Mouse (Mus musculus) telencephalon, adult 2 months (tissue): ENCODE measurements around the gene Myl6b.

Experiments
- DNase-seq: peaks from one replicate; pipeline ENCODE4 v3.0.0-alpha.2; 2011; ENCODE audit warnings: low read depth, low spot score

The Myl6b gene

DNA sequence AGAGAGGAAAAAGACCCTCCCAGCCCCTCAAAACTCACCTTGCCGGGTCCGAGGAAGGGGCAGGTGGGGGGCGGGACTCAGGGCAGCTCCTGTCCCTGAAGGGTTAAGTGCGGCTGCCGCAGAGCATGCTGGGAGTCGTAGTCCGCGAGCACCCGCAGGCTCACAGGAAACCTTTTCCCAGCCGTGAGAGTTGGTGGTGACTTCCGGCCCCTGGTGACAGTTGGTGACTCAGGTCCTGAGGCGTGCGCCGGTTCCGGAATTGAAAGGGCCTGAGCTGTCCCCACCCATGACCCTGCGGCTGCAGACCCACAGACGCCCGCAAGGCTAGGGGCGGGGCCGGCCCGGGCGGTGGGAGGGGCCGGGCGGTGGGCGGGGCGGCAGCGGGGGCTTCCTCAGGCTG is at the start of gene Myl6b:
TSS of gene Myl6b (minus strand) at position 96 of the 400 bp plus-strand sequence.
- peak; percentile 97 for DNase-seq

DNA sequence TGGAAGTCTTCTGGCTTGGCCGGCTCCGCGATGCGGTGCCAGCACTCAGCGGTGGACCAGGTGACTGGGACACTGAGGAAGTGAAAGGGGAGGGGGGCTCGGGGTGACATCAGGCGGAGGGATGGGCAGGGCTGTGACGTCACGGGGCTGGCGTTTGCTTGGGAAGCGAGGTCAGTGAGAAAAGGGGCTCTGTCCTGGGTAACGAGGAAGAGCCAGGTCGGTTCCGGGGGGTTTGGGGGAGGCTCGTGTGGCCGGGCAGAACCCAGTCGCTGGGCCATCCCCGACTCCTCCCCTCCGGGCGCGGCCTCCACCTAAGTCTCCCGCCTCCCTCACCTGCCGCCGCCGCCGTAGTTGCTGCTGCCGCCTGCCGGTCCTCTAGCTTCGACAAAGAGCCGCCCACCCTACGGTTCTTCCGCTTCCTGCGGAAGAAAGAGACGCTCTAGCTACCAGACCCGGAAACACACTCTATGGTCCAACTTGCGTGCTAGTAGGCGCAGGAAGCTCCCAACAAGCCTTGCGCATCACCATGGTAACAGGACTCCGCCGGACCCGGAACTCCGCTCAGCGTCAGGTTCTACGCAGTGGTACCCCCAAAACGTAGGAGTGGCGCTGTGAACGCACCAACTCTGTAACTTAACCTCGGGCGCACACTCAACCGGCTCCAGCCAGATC is 49.0 kb upstream of the Myl6b start, which contains the start of gene Zc3h10:
TSS of gene Zc3h10 (minus strand) at position 414 of the 672 bp plus-strand sequence.
- peak; percentile 99 for DNase-seq

DNA sequence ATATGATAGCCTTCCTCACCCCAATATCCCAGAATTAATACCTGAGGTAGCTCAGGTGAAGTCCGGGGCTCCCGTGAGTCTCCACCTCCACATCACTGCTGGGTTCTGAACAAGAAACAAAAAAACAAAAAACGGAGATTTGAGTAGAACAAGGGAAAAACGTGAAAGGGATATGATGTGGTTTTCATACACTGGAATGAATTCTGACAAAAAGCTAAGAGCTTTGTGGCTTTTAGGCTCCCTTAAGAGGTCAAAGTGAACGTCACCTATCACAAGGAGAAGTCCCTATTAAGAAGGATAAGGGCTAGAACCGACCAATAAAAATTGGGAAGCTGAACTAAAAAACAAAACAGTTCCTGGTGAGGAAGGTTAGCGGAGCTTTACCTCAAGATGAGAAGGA is 48.3 kb upstream of the Myl6b start:
- no peak for DNase-seq

DNA sequence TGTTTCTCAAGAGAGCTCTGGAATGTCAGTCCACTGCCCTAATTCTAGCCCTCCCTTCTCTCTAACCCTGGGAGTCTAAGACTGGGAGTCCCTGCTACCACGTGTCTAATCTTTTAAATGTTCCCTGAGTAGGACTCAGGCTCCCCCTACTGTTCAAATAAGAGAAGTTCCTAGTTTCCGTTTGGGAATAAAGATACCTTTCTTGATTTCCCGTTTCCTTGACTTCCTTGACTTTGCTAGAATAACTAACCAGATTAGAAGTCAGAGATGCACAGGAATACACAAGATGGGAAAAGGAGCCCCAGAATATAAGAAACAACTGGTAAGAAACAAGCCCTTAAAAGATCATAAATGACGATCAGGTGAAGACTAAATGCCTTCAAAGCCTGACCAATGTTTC is 47.9 kb upstream of the Myl6b start:
- no peak for DNase-seq

DNA sequence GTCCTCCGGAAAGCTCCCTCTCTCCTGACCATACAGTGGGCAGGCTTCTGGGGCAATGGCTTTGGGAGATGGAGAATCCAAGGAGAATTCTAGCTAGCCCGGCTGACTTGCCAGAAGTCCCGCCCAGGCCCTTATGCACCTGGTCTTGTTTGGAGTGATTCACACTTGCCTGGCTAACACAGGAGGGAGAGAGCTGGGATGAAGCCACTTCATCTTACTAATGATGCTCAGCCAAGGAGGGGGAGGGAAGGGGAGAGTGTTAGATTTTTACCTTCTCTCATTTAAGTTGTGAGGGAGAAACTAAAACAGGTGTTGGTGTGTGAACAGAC is 47.0 kb upstream of the Myl6b start:
- DNase-seq: no peak

DNA sequence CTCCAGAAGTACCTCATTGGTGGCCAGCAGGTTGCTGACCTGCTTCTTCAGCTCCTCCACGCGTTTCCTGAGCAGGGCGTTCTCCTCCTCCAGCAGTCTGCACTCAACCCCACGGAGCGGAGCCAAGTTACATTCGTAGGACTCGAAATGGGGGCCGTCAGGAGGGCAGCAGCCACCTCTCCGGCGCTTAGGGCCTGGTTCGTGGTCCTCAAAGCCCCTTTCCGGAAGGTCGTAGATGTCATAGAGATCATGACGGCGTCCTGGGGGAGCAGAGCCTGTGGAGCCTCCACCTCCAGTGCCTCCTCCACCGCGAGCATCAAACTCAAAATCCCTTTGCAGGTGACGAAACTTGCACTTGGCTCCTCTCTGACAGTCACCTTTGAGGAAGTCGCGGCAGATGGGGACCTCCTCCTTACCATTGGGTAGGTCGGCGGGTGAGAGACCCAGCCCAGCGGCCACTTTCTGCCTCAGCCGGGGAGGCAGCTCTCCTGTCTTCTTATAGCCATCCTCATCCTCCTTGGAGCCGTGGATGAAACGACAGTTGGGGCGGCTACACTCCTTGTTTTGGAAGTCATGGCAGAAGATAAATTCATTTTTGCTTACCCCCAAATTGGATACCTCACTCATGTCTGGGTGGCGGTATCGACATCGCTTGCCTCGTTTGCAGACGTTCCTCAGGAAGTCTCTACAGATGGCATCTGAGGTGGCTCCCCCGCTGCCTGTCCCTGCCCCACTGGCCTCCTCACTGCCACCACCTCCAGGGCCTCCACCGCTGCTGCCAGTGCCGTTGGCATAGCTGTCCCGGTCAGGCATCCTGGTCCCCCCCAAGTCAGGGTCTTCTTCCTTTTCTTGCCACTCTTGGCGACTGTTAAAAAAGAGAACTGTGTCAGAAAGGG is 46.4 kb upstream of the Myl6b start:
- DNase-seq: no peak

DNA sequence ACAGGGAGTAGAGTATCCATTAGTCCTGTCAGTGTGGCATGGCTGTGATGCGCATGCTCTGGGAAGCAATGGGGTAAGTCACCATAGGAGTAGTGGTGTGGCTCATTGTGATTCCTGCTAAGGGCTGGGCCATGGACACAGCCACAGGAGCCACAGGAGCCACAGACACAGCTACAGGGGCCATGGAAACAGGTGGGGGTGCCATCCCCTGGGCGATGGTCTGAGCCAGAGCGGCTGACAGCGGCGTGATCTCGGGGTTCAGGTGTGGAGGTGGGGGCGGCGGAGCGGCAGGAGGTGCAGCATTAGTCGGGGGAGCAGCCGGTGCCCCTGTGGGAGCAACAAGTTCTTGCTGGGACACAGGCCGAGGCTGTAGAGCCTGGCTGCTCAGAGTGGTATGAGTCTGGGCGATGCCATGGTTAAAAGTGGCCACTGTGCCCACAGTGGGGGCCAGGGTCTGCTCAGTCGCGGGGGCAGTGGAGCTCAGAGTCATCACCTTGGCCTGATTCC is 45.7 kb upstream of the Myl6b start:
- no peak for DNase-seq

DNA sequence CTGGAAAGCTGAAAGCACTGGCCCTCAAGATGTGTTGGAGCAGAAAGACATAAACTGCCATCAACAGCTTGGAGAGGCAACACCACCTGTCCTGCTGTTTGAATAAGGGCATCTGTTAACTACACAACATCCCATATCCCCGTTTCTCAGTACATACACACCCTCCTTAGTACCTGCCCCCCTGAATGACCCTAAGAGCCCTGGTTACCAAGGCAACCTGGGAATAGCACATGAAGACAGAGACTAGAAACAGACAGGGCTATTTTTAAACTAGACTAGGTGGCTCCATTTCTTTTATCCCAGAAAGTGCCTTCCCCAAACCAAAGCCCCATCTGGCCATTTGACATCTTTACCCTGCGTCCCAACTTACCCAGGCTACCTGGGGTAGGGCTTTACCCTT is 44.6 kb upstream of the Myl6b start:
- no peak for DNase-seq

DNA sequence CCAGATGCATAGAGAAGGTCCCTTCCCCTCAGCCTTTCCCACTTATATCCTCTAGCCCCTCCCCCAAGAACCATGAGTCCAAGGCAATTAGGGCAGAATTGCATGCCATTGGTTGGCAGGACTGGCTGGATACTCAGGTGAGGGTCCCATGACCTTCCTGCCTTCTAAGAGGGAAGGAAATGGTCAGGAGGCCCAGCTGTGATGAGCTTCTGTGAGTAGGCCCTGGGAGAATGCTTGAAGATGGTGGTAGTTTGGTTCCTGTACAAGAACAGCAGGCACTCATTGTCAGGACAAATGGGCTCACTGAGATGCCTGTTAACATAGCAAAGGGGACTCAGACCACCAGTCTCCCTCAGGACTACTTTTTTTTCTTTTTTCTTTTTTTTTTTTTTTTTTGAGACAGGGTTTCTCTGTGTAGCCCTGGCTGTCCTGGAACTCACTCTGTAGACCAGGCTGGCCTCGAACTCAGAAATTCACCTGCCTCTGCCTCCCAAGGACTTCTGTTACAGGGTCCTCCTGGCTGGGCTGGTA is 39.9 kb upstream of the Myl6b start:
- no peak for DNase-seq

DNA sequence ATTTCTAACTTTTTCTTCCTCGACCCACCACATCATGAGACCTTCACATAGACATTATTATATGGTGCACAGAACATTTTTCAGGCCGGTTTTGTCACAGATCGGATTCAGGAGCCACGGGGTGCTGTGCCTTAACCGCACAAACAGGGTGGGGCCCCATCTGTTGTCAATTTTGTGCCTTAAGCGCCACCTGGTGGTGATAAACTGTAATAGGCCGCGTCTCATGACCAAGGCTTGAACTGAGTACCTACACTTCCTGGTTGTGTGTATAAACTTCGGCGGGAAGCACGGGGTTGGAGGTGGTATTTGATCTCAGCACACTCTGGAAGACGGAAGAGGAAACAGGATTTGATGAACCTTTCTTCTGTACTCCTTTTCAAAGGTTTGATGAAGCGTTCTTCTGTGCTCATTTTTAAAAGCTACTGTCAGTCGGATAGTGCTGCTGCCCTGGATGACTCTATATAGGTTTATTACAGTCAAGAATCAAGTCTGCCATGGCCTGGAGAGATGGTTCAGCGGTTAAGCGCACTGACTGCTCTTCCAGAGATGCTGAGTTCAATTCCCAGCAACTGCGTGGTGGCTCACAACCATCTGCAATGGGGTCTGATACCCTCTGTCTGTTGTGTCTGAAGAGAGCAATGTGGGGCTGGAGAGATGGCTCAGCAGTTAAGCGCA is 37.9 kb upstream of the Myl6b start:
- DNase-seq: peak; percentile 65

DNA sequence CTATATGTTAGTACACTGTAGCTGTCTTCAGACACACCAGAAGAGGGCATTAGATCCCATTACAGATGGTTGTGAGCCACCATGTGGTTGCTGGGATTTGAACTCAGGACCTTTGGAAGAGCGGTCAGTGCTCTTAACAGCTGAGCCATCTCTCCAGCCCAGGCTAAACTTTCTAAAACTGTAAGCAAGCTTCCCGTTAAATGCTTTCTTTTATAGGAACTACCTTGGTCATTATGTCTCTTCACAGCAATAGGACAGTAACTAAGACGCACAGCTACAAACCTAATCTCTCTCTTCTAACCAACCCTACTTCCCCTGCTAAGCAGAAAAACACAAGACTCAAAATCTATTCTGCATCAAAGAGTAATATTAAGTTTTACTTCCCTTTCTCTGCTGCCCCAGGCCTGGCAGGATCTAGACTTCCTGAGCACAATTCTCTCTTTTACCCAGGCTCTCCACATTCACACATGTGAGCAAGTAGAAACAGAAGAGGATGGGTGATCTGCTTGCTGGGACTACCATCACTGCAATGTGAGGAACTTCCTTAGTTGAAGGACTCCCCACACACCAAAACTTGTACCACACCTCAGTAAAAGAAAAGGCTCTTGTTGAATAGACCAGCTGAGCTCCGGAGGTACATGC is 37.3 kb upstream of the Myl6b start:
- no peak for DNase-seq

DNA sequence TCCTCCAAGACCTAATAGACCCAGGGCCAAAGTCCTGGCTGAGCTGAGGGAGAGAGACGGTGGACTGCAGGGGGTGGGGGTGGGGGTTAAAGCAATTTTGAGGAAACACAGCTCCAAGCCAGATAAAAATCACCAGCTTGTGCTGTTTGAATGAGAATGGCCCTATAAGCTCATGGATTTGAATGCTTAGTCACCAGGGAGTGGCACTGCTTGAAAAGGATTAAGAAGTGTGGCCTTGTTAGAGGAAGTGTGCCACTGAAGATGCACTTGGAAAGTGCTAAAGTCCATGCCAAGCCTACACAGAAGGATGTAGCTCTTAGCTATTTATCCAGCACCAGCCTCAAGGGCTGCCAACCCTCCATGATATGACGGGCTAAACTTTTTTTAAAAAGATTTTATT is 36.7 kb upstream of the Myl6b start:
- DNase-seq: no peak

DNA sequence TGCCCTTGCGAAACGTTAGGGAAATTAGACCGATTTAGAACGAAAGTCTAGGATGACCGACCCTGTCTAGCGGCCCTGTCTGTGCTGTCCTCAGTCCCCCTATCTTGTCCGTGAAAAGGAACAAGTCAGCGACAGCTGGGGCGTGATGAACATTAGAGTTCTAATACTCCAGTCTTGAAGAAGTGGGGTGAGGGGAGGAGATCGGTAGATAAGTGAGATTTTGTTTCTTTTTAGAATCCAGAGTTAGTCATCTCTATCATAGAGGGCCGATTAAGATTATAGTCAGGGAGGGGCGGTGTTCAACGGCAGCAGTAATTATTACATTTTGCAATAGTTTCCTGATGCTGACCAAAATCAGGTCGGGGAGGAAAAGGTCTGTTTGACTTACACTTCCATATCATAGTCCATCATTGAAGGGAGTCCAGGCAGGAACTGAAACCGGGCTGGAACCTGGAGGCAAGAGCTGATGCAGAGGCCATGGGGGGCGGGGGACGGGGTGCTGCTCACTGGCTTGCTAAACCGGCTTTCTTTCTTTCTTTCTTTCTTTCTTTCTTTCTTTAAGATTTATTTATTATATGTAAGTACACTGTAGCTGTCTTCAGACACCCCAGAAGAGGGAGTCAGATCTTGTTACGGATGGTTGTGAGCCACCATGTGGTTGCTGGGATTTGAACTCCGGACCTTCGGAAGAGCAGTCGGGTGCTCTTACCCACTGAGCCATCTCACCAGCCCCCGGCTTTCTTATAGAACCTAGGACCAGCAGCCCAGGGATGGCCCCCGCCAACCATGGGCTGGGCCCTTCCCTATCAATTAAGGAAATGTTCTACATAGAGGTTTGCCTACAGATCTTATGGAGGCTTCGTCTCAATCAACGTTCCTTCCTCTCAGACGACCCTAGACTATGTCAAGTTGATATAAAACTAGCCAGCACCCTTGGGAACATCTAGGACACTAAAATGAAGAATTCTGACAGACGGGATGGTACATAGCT is 28.2 kb upstream of the Myl6b start:
- DNase-seq: no peak

DNA sequence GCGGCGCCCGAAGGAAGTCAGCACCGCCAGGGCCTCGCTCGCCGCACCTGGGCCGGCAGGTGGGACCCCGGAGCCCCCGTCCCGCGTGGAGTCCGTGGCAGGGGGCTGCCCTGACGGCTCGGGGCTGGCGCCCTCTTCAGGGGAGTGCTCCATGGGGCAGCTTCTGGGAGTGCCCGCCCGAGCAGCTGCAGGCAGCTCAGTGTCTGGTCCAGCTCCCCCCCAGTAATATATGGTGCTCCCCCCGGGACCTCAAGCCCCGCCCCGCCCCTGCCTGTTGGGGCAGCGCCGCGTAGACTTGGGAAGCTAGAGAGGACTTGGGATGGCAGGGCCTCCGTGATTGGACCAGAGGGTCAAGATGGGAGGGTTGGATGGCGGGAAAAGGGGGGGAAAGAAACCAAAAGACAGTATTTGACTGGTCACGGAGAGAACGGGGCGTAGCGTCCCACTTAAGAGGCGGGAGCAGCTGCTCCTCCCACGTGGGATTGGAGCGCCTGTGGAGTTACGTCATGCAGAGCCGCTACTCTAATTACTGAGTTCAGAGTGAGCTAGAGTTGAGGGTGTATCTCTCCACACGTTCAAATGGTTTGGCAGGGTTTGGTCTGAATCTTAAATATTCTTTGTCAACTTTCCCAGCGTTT is 27.3 kb upstream of the Myl6b start, which contains the start of gene Esyt1:
TSS of gene Esyt1 (minus strand) at position 201 of the 638 bp plus-strand sequence.
- DNase-seq: peak; percentile 97

DNA sequence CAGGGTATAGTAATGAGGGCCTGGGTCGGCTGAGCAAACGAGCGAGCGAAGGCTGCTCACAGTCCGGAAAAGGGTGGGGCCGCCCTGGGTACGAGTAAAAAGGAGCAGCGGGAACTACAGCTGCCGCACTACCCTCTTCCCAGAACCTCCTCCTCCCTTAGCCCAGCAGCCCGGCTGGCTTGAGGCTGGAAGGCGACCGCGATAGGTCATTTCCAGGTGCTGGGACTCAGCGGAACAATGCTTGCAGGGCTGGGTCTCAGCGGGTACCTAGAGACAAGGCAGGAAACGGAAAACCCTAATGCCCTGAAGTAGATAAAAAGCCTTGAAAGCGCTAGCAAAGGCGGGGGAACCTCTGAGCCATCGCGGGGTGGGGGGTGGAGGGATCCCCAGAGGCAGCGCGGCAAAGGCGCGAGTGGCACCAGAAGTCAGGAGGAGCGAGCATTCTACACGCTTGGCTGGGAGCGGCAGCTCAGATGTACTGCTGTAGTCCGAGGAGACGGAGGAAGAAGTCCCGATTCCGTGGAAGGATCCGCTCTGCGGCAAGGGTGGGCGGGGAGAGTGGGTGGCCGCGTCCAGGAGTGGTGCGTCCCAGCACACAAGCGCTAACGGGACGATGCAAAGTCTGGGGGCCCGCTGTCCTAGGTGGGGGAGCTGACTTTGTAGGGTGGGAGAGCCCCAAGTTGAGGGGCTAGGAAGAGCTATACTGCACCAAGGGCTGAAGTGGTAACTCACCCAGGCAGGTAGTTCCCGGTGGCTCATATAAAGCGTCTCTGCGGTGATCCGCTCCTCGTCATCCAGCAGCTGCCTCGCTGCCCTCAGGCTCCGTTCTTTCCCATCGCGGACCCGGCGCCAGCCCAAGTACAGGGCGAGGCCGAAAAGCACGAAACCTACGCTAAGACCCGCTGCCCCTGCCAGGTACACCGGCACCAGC is 26.5 kb upstream of the Myl6b start:
- no peak for DNase-seq

DNA sequence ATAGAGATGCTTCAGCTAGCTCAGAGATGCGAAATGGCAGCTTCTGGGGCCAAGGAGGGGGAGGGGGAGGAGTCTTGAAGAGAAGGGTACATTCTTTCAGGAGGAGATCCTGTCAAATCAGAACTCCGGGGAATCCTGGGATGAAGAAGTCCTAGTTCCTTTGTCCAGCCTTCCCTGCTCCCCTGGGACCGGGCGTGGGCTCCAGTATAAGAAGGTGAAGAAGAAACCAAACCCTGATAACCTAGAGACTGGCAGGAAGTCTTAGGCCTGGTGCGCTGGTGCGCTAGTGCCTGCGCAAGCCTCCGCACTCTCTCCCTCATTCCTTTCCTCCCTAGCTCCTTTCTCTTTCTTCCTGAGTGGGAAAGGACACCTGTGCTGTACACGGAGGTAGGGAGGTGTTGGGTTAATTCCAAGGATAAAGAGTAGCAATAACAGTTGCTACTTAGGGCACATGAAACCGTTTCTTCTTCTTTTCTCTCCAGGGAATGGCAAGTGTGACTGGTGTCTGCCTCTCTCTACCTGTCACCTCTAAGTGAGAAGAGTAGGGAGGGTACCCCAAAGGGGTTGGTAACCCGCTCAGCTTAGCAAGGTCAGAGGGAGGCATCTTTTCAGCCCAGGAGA is 25.7 kb upstream of the Myl6b start:
- DNase-seq: no peak

DNA sequence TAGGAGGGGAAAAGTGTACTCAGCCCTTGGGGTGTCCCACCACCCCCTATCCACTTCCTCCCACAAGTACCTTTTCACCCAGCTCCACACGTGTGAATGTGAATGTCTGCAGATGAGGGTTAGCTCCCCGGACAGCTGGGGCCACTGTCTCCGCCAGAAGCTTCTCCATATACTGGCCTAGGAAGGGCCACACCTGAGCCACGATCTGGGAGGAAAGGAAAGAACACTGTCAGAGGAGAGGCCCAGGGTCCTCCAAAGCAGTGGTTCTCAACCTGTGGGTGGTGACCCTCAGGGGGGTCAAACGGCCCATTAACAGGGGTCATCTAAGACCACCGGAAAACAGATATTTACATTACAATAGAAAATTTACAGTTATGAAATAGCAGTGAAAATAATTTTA is 23.9 kb upstream of the Myl6b start:
- DNase-seq: no peak

DNA sequence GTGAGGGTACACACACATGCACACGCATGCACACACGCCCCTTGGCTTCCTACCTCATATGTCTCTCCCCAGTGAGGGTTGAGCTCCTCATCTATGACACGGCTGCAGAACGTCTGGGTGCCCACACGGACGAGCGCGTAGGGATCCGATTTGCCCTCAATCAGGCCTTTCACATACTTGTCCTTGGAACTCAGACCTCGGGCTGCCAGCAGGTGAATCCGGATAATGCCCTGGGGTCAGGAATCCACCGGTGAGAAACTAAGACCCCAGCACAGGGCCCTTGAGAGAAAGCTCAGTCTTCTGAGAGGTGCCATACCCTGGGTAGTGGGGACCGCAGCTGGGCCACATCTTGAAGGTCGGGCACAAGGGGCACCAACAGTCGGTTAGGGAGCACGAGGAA is 22.1 kb upstream of the Myl6b start:
- no peak for DNase-seq
